Mouse (Mus musculus): ENCODE measurements at regions not wholly inside any gene's neighbourhood (a gene's known extent, or its start where the extent isn't known, plus 50 kb on each side); places are given as distances from the start of the nearest gene placed in this dataset.

- TF ChIP-seq CTCF (IDR thresholded peaks at IDR 0.05) (no peak), EP300 (IDR thresholded peaks at IDR 0.05) (no peak)
These were observed 164.0 kb upstream of the Slc8a1 start for GRCm38 (mm10) chr17:81901999-81902665.
